Mouse (Mus musculus): ENCODE measurements at regions not wholly inside any gene's neighbourhood (a gene's known extent, or its start where the extent isn't known, plus 50 kb on each side); places are given as distances from the start of the nearest gene placed in this dataset.

GRCm38 (mm10) chr12:67374530-67374929 is 152.2 kb upstream of the Mdga2 start:
- H3K4me3 ChIP-seq (replicated peaks in 1 of 3; ENCODE audit: low read depth in 2 of 3, low read length in 2 of 3, poor library complexity in 1 of 3) = no peak overlapping the region
- dilution Hi-C loops (cut with MboI; ENCODE audit: extremely low pct_ligation_motif_present, extremely low pct_unique_long_range_greater_than_20kb, low sequenced_read_pairs) = no loop called here
- no peaks in the 10 kb centered on the region for H3K79me2 ChIP-seq (replicated peaks; ENCODE audit: control insufficient read depth, extremely low read depth, insufficient read depth, poor library complexity, severe bottlenecking)
- no peaks in the 10 kb centered on the region for H3K9me3 ChIP-seq (replicated peaks; ENCODE audit: low read length)
- H3K4me2 ChIP-seq (ENCODE audit: insufficient read depth, low read depth, poor library complexity, severe bottlenecking) = no peak overlapping the region
- H3K27me3 ChIP-seq (replicated peaks) = no peaks in the 10 kb centered on the region
- H3K27ac ChIP-seq (ENCODE audit: insufficient read depth, low read depth) = no peak overlapping the region
- DNase-seq (ENCODE audit: extremely low read depth) = no peak
- no peaks in the 10 kb centered on the region for H3K4me1 ChIP-seq (ENCODE audit: control insufficient read depth in 1 of 2, insufficient read depth in 2 of 2)
- TF ChIP-seq NRF1 (IDR thresholded peaks at IDR 0.05; ENCODE audit: low read depth, low read length) = no peak
- TF ChIP-seq TCF12 (IDR thresholded peaks at IDR 0.05; ENCODE audit: low read depth, low read length) = no peak
- no peak for TF ChIP-seq JUND (conservative IDR thresholded peaks at IDR 0.05; ENCODE audit: low read depth, low read length)
- TF ChIP-seq MYC (IDR thresholded peaks at IDR 0.05; ENCODE audit: low read depth, low read length) = no peak
- TF ChIP-seq BHLHE40 (IDR thresholded peaks at IDR 0.05; ENCODE audit: low read depth, low read length) = no peak
- no peak for TF ChIP-seq POLR2AphosphoS2 (IDR thresholded peaks at IDR 0.05; ENCODE audit: low read depth, low read length)
- no peak overlapping the region for H3K9ac ChIP-seq (ENCODE audit: insufficient read depth, low read depth)
- no peaks in the 10 kb centered on the region for H3K36me3 ChIP-seq (replicated peaks in 1 of 2; ENCODE audit: control insufficient read depth in 1 of 2, insufficient read depth in 1 of 2, low read length in 1 of 2)
- in situ Hi-C loops (cut with MboI; ENCODE audit: low pct_ligation_motif_present, low pct_unique_long_range_greater_than_20kb, low sequenced_read_pairs) = no loop called here

- Histone ChIP-seq H3K4me3 (replicated peaks in 1 of 3; ENCODE audit: low read depth in 2 of 3, low read length in 2 of 3, poor library complexity in 1 of 3) (no peak overlapping the region), H3K27me3 (replicated peaks) (no peaks in the 10 kb centered on the region), H3K9ac (ENCODE audit: insufficient read depth, low read depth) (no peak overlapping the region), H3K27ac (ENCODE audit: insufficient read depth, low read depth) (no peak overlapping the region), H3K9me3 (replicated peaks; ENCODE audit: low read length) (no peaks in the 10 kb centered on the region), H3K36me3 (replicated peaks in 1 of 2; ENCODE audit: control insufficient read depth in 1 of 2, insufficient read depth in 1 of 2, low read length in 1 of 2) (no peaks in the 10 kb centered on the region), H3K4me1 (ENCODE audit: control insufficient read depth in 1 of 2, insufficient read depth in 2 of 2) (no peaks in the 10 kb centered on the region), H3K79me2 (replicated peaks; ENCODE audit: control insufficient read depth, extremely low read depth, insufficient read depth, poor library complexity, severe bottlenecking) (no peaks in the 10 kb centered on the region), H3K4me2 (ENCODE audit: insufficient read depth, low read depth, poor library complexity, severe bottlenecking) (no peak overlapping the region)
- in situ Hi-C loops (cut with MboI; ENCODE audit: low pct_ligation_motif_present, low pct_unique_long_range_greater_than_20kb, low sequenced_read_pairs) (no loop called here), dilution Hi-C loops (cut with MboI; ENCODE audit: extremely low pct_ligation_motif_present, extremely low pct_unique_long_range_greater_than_20kb, low sequenced_read_pairs) (no loop called here)
- TF ChIP-seq PAX5 (IDR thresholded peaks at IDR 0.05; ENCODE audit: low read length) = no peak
- no peak for TF ChIP-seq JUN (IDR thresholded peaks at IDR 0.05; ENCODE audit: insufficient read depth, low read depth, low read length)
- no peak for TF ChIP-seq USF1 (IDR thresholded peaks at IDR 0.05; ENCODE audit: low read depth, low read length)
- no peak for TF ChIP-seq POLR2A (IDR thresholded peaks at IDR 0.05; ENCODE audit: low read depth, low read length)
- TF ChIP-seq TCF12 (IDR thresholded peaks at IDR 0.05; ENCODE audit: low read depth, low read length) = no peak
- TF ChIP-seq NRF1 (IDR thresholded peaks at IDR 0.05; ENCODE audit: low read depth, low read length) = no peak
- no peak for TF ChIP-seq MXI1 (IDR thresholded peaks at IDR 0.05; ENCODE audit: low read depth, low read length)
- TF ChIP-seq ZC3H11A (IDR thresholded peaks at IDR 0.05; ENCODE audit: low read depth, low read length) = no peak
- TF ChIP-seq SMC3 (IDR thresholded peaks at IDR 0.05; ENCODE audit: low read depth, low read length) = no peak
- no peak for TF ChIP-seq E2F4 (IDR thresholded peaks at IDR 0.05; ENCODE audit: insufficient replicate concordance, low read depth, low read length)
- TF ChIP-seq CTCF (conservative IDR thresholded peaks at IDR 0.05 in 1 of 2, IDR thresholded peaks at IDR 0.05 in 1 of 2; ENCODE audit: low read depth in 2 of 2, low read length in 2 of 2) = no peak
- TF ChIP-seq ZMIZ1 (IDR thresholded peaks at IDR 0.05; ENCODE audit: low read depth, low read length) = no peak
- no peak for DNase-seq (ENCODE audit: extremely low read depth)
Measured at GRCm38 (mm10) chr12:67348551-67348950, 126.2 kb upstream of the Mdga2 start.

All from CH12.LX (cell line).